Mouse (Mus musculus) lung, postnatal 14 days (tissue): Measurements from ENCODE around the gene Gm11027.

ENCODE experiments used
- DNase-seq: peaks from one replicate; pipeline ENCODE4 v3.0.0; 2021

Gm11027 gene

GRCm38 (mm10) chr12:116280149-116280652, 5.0 kb downstream of the Gm11027 start:
- DNase-seq: no peak

GRCm38 (mm10) chr12:116280653-116281364, 5.6 kb downstream of the Gm11027 start, which contains the start of gene Esyt2:
Esyt2 (plus strand) TSS chr12:116281196.
- DNase-seq: peak; percentile 100

- peak; percentile 52 for DNase-seq
Observed at GRCm38 (mm10) chr12:116281427-116282281, 6.5 kb downstream of the Gm11027 start.

GRCm38 (mm10) chr12:116282856-116283255, 7.7 kb downstream of the Gm11027 start:
- DNase-seq: no peak

- DNase-seq: no peak
Observed at GRCm38 (mm10) chr12:116283511-116283910, 8.3 kb downstream of the Gm11027 start.

- DNase-seq: no peak
Observed at GRCm38 (mm10) chr12:116293185-116293584, 18.0 kb downstream of the Gm11027 start.

- no peak for DNase-seq
Observed at GRCm38 (mm10) chr12:116293599-116294292, 18.6 kb downstream of the Gm11027 start.

GRCm38 (mm10) chr12:116299906-116300305, 24.7 kb downstream of the Gm11027 start:
- no peak for DNase-seq

- no peak for DNase-seq
Observed at GRCm38 (mm10) chr12:116302181-116302580, 27.0 kb downstream of the Gm11027 start.

GRCm38 (mm10) chr12:116306042-116306441, 30.9 kb downstream of the Gm11027 start:
- DNase-seq: peak; percentile 16

GRCm38 (mm10) chr12:116307870-116308269, 32.7 kb downstream of the Gm11027 start:
- no peak for DNase-seq

- no peak for DNase-seq
Observed at GRCm38 (mm10) chr12:116308612-116309011, 33.4 kb downstream of the Gm11027 start.

GRCm38 (mm10) chr12:116313816-116314215, 38.6 kb downstream of the Gm11027 start:
- no peak for DNase-seq

GRCm38 (mm10) chr12:116315498-116315897, 40.3 kb downstream of the Gm11027 start:
- no peak for DNase-seq

- no peak for DNase-seq
Observed at GRCm38 (mm10) chr12:116317818-116318217, 42.6 kb downstream of the Gm11027 start.
